11 mouse cellular contexts compared by ENCODE assay signal in the genomic region with DNA sequence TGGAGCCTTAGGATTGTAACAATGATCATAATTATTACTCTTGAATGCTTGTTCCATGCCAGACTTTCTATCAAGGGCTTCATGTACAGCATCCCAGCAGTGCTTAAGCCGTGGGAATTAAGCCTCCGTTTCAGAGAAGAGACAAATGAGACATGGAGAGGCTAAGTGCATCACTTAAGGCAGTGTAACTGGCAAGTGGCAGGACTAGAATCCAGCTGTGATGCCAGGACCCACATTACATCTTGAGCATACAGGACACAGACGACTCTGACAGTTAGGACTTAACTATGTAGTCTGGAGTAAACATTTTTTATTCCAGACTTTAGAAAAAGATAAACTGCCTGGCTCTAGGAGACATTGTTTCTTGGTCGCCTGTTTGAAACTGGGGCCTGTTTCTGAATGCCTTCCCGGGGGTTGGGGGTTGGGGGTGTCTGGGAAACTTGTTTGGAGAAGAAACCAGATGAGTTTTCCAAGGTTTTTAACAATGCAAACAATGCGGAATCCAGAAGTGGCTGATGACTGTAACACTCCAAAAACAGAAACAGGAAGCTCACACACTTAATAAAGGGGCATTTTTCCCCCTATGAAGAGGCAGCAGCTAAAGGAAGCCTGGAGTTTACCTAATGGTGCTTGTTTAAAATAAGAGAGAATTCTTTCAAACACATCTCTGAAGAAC. TPM values are rescaled to one million over a fixed set of nuclear protein-coding genes. Genes with fewer than 3 reads are reported as not detected.
DNase-seq lines count a peak whose midpoint lies in the region; ATAC-seq lines count a peak whose summit lies in the region.
"Had no signal": no experiment of that assay in that cellular context is flagged by ENCODE, and none has a peak within 500 bp of the region (broad histone marks: within the 10 kb centered on the region; RNA-seq: fewer than 3 reads in every experiment).

No protein-coding gene starts in this region.

- peaks cover 95% of the 10 kb centered on the region for H3K36me3 ChIP-seq in megakaryocyte, embryonic 14.5 days (replicated peaks; ENCODE audit: low read length)
- H3K36me3 ChIP-seq in limb, embryonic 10.5 days = no peaks in the 10 kb centered on the region
- H3K36me3 ChIP-seq: midbrain, embryonic 15.5 days had no signal

- H3K4me3 ChIP-seq in megakaryocyte, embryonic 14.5 days (replicated peaks) = peak overlapping the region; percentile 69
- no peak overlapping the region for H3K4me3 ChIP-seq in limb, embryonic 10.5 days
- H3K4me3 ChIP-seq: midbrain, embryonic 15.5 days had no signal

- peak overlapping the region; percentile 36 for H3K27ac ChIP-seq in limb, embryonic 10.5 days
- H3K27ac ChIP-seq: midbrain, embryonic 15.5 days had no signal

- H3K27me3 ChIP-seq in megakaryocyte, embryonic 14.5 days (replicated peaks) = no peaks in the 10 kb centered on the region
- no peaks in the 10 kb centered on the region for H3K27me3 ChIP-seq in limb, embryonic 10.5 days (ENCODE audit: low read depth, poor library complexity, severe bottlenecking)
- H3K27me3 ChIP-seq: midbrain, embryonic 15.5 days; Patski had no signal

- 59% methylated on average over 6 of the region's 6 CpGs for WGBS in limb, embryonic 10.5 days

- ATAC-seq in frontal cortex, adult (ENCODE audit: low TSS enrichment) = peak; percentile 23; the same call in 1 of the 2 replicates
- no peak for ATAC-seq in megakaryocyte, adult 5-6 weeks (ENCODE audit: poor library complexity, severe bottlenecking)
- ATAC-seq: midbrain, embryonic 15.5 days; Patski had no signal

- no peaks in the 10 kb centered on the region for H3K9me3 ChIP-seq in megakaryocyte, embryonic 14.5 days
- H3K9me3 ChIP-seq in limb, embryonic 10.5 days (replicated peaks) = no peaks in the 10 kb centered on the region
- H3K9me3 ChIP-seq: midbrain, embryonic 15.5 days had no signal

- DNase-seq in frontal cortex, postnatal 10 days (ENCODE audit: low spot score in 2 of 2) = no peak
- no peak for DNase-seq in limb, embryonic 10.5 days (ENCODE audit: low spot score)
- DNase-seq in adrenal gland, postnatal 4 days (ENCODE audit: low spot score in 2 of 2) = no peak
- DNase-seq in right cerebral cortex, postnatal 14 days = no peak
- DNase-seq in neural tube, embryonic 10.5 days (ENCODE audit: extremely low spot score, low spot score) = no peak
- DNase-seq: B cell, adult 2 months had no signal

- peaks cover 100% of the 10 kb centered on the region for H3K4me1 ChIP-seq in megakaryocyte, embryonic 14.5 days
- peaks cover 19% of the 10 kb centered on the region; the same call in 1 of the 2 replicates for H3K4me1 ChIP-seq in limb, embryonic 10.5 days
- H3K4me1 ChIP-seq: midbrain, embryonic 15.5 days had no signal

RNA-seq across cellular contexts. Expression of a gene that starts 18.7 kb away (rescaled TPM):
- polyA plus RNA-seq in megakaryocyte, embryonic 14.5 days (2012; ENCODE audit: insufficient read depth, low replicate concordance) = 3.1 and 10.6 TPM in 2 replicates
- 358 and 368 TPM in 2 replicates for total RNA-seq in megakaryocyte, adult 5-6 weeks (2015)
- total RNA-seq in megakaryocyte, adult 5-6 weeks (2017) = 289 and 337 TPM in 2 replicates
- polyA plus RNA-seq in limb, embryonic 10.5 days (2016; fragmentation: Nextera tagmentation; extraction: Ambion mirVana) = 3.2 and 3.4 TPM in 2 replicates
- total RNA-seq in adrenal gland, postnatal 4 days (2021) = 10 to 100 TPM; 29.4 to 33.4 TPM

Comparison
In these comparisons a context has a peak if more than half of its experiments do, and no peak if none do; other contexts are left out.
1. RNA of a gene that starts 18.7 kb away (total RNA-seq): 289 to 368 TPM in megakaryocyte, adult 5-6 weeks; 29.4 to 33.4 TPM in adrenal gland, postnatal 4 days; every median in the first group is over 4 times any median in the second.